ENCODE assay signal across 8 mouse cellular contexts in the genomic region with DNA sequence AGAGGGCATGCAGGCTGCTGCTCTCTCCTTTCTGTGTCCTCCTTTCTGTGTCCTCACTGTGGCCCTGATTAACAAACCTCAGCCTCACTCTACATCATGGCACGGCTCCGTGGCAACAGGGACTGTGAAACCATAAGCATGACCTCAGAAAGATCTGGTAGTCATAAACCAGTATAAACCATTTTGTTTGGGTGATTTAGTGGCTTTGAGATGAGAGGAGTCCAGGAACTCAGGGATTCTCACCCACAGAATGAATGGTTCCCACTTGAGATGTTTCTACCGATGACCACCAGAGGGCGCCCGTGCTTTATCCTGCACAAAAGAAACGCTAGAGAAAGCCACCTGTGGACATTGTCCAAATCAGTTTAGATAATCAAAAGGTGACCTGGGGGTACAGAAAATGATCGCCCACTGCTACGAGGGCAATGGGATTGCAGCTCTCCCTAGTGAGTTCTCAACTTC. TPM values are rescaled to one million over a fixed set of nuclear protein-coding genes. Genes with fewer than 3 reads are reported as not detected.
DNase-seq lines count a peak whose midpoint lies in the region; ATAC-seq and TF ChIP-seq lines count a peak whose summit lies in the region.

No protein-coding gene starts in this region.

- H3K4me1 ChIP-seq in heart, adult 2 months (ENCODE audit: control insufficient read depth, insufficient read depth, low read length): no peaks in the 10 kb centered on the region
- peaks cover 2% of the 10 kb centered on the region; the same call in 1 of the 2 replicates for H3K4me1 ChIP-seq in heart, embryonic 11.5 days (ENCODE audit: control insufficient read depth, insufficient read depth, low read length)
- no peaks in the 10 kb centered on the region for H3K4me1 ChIP-seq in embryonic facial prominence, embryonic 11.5 days (ENCODE audit: control insufficient read depth, insufficient read depth, low read length)
- H3K4me1 ChIP-seq in hindbrain, embryonic 14.5 days (replicated peaks; ENCODE audit: control insufficient read depth, insufficient read depth, low read length): no peaks in the 10 kb centered on the region
- H3K4me1 ChIP-seq in midbrain, embryonic 12.5 days: no peaks in the 10 kb centered on the region
- peaks cover 2% of the 10 kb centered on the region; the same call in 1 of the 2 replicates for H3K4me1 ChIP-seq in testis, adult 2 months (ENCODE audit: control insufficient read depth, insufficient read depth, low read length)

- WGBS in heart, adult 2 months: 13% methylated on average over 8 of the region's 8 CpGs
- WGBS in heart, embryonic 11.5 days (ENCODE audit: insufficient replicate concordance): 16% methylated on average over 8 of the region's 8 CpGs
- 16% methylated on average over 8 of the region's 8 CpGs for WGBS in embryonic facial prominence, embryonic 11.5 days
- WGBS in hindbrain, embryonic 14.5 days: 18% methylated on average over 8 of the region's 8 CpGs
- 23% methylated on average over 8 of the region's 8 CpGs for WGBS in midbrain, embryonic 12.5 days

- no peak for TF ChIP-seq POLR2A in heart, adult 2 months (IDR thresholded peaks at IDR 0.05; ENCODE audit: insufficient read depth, low read depth, low read length)
- TF ChIP-seq POLR2A in testis, adult 2 months (IDR thresholded peaks at IDR 0.05; ENCODE audit: control insufficient read depth, low read depth, low read length): no peak

- H3K27ac ChIP-seq in heart, adult 2 months: no peak overlapping the region
- no peak overlapping the region for H3K27ac ChIP-seq in heart, embryonic 11.5 days (ENCODE audit: low read depth, low read length)
- no peak overlapping the region for H3K27ac ChIP-seq in embryonic facial prominence, embryonic 11.5 days (replicated peaks; ENCODE audit: low read depth, low read length)
- H3K27ac ChIP-seq in hindbrain, embryonic 14.5 days: no peak overlapping the region
- H3K27ac ChIP-seq in midbrain, embryonic 12.5 days (replicated peaks): no peak overlapping the region
- H3K27ac ChIP-seq in testis, adult 2 months (ENCODE audit: control insufficient read depth, insufficient read depth, low read depth, low read length): no peak overlapping the region

- peak; percentile 98 for TF ChIP-seq CTCF in heart, adult 2 months (IDR thresholded peaks at IDR 0.05)
- TF ChIP-seq CTCF in testis, adult 2 months (IDR thresholded peaks at IDR 0.05; ENCODE audit: control insufficient read depth, insufficient read depth, insufficient replicate concordance, low read depth, low read length): 0 out of 2 replicates have a peak, but pooled peaks have one; percentile 29

- intact Hi-C loops in heart, adult 2 months (cut with DNase I): loop anchor here (5.0 kb wide), 1 partner anchor 191 kb away; no protein-coding TSS in a partner anchor

- no peaks in the 10 kb centered on the region for H3K9me3 ChIP-seq in heart, embryonic 11.5 days (replicated peaks; ENCODE audit: control insufficient read depth, low read length)
- no peaks in the 10 kb centered on the region for H3K9me3 ChIP-seq in embryonic facial prominence, embryonic 11.5 days (replicated peaks; ENCODE audit: control insufficient read depth, low read length)
- no peaks in the 10 kb centered on the region for H3K9me3 ChIP-seq in hindbrain, embryonic 14.5 days (ENCODE audit: control insufficient read depth, low read length)
- H3K9me3 ChIP-seq in midbrain, embryonic 12.5 days: no peaks in the 10 kb centered on the region

- no peaks in the 10 kb centered on the region for H3K36me3 ChIP-seq in heart, adult 2 months (ENCODE audit: control insufficient read depth, insufficient read depth, low read length)
- no peaks in the 10 kb centered on the region for H3K36me3 ChIP-seq in heart, embryonic 11.5 days (ENCODE audit: control insufficient read depth, insufficient read depth, low read length)
- H3K36me3 ChIP-seq in embryonic facial prominence, embryonic 11.5 days (replicated peaks; ENCODE audit: control insufficient read depth, insufficient read depth, low read depth, low read length): no peaks in the 10 kb centered on the region
- no peaks in the 10 kb centered on the region for H3K36me3 ChIP-seq in hindbrain, embryonic 14.5 days (replicated peaks; ENCODE audit: control insufficient read depth, insufficient read depth)
- H3K36me3 ChIP-seq in midbrain, embryonic 12.5 days: no peaks in the 10 kb centered on the region
- no peaks in the 10 kb centered on the region for H3K36me3 ChIP-seq in testis, adult 2 months (ENCODE audit: control insufficient read depth, insufficient read depth, low read length)

- no peak overlapping the region for H3K9ac ChIP-seq in heart, adult 2 months (ENCODE audit: low read depth, low read length)
- no peak overlapping the region for H3K9ac ChIP-seq in heart, embryonic 11.5 days (ENCODE audit: low read depth, low read length)
- H3K9ac ChIP-seq in embryonic facial prominence, embryonic 11.5 days (replicated peaks; ENCODE audit: low read length): no peak overlapping the region
- no peak overlapping the region for H3K9ac ChIP-seq in hindbrain, embryonic 14.5 days
- H3K9ac ChIP-seq in midbrain, embryonic 12.5 days (replicated peaks): no peak overlapping the region

- ATAC-seq in heart, embryonic 11.5 days (replicated peaks; ENCODE audit: insufficient number of reproducible peaks, low FRiP score, low TSS enrichment): no peak
- no peak for ATAC-seq in embryonic facial prominence, embryonic 11.5 days (replicated peaks; ENCODE audit: insufficient number of reproducible peaks, low FRiP score, low TSS enrichment, low read depth)
- no peak for ATAC-seq in hindbrain, embryonic 14.5 days (ENCODE audit: low FRiP score)
- peak; percentile 47; the same call in 1 of the 2 replicates for ATAC-seq in midbrain, embryonic 12.5 days (ENCODE audit: low FRiP score, low read depth)

- DNase-seq in heart, adult 2 months: peak; percentile 27 to 60
- peak; percentile 24 to 32 for DNase-seq in adrenal gland, postnatal 4 days (ENCODE audit: low spot score in 2 of 2)
- DNase-seq in embryonic facial prominence, embryonic 11.5 days (ENCODE audit: low spot score): peak; percentile 83
- DNase-seq in hindbrain, embryonic 14.5 days (ENCODE audit: low spot score): peak; percentile 79
- peak; percentile 48 to 65 for DNase-seq in left cerebral cortex, adult 18-20 months (ENCODE audit: low spot score in 2 of 2)

- no peak overlapping the region for H3K4me3 ChIP-seq in heart, adult 2 months
- no peak overlapping the region for H3K4me3 ChIP-seq in heart, embryonic 11.5 days (ENCODE audit: low read depth, low read length)
- no peak overlapping the region for H3K4me3 ChIP-seq in embryonic facial prominence, embryonic 11.5 days (ENCODE audit: low read depth, low read length)
- H3K4me3 ChIP-seq in hindbrain, embryonic 14.5 days (replicated peaks; ENCODE audit: low read length): no peak overlapping the region
- no peak overlapping the region for H3K4me3 ChIP-seq in midbrain, embryonic 12.5 days
- no peak overlapping the region for H3K4me3 ChIP-seq in testis, adult 2 months (ENCODE audit: control insufficient read depth, low read depth, low read length)

- H3K4me2 ChIP-seq in heart, embryonic 11.5 days: no peak overlapping the region
- H3K4me2 ChIP-seq in embryonic facial prominence, embryonic 11.5 days (ENCODE audit: low read depth, low read length): no peak overlapping the region
- no peak overlapping the region for H3K4me2 ChIP-seq in hindbrain, embryonic 14.5 days (replicated peaks)
- H3K4me2 ChIP-seq in midbrain, embryonic 12.5 days (replicated peaks): no peak overlapping the region

- TF ChIP-seq EP300 in heart, adult 2 months (IDR thresholded peaks at IDR 0.05; ENCODE audit: insufficient read depth, low read depth, low read length): 0 out of 2 replicates have a peak, but pooled peaks have one; percentile 28

- H3K27me3 ChIP-seq in heart, adult 2 months (ENCODE audit: control insufficient read depth, insufficient read depth, low read length): no peaks in the 10 kb centered on the region
- H3K27me3 ChIP-seq in heart, embryonic 11.5 days (ENCODE audit: control insufficient read depth, insufficient read depth, low read length): no peaks in the 10 kb centered on the region
- no peaks in the 10 kb centered on the region for H3K27me3 ChIP-seq in embryonic facial prominence, embryonic 11.5 days (ENCODE audit: control insufficient read depth, insufficient read depth, low read length)
- H3K27me3 ChIP-seq in hindbrain, embryonic 14.5 days (ENCODE audit: control insufficient read depth, insufficient read depth, low read length): no peaks in the 10 kb centered on the region
- H3K27me3 ChIP-seq in midbrain, embryonic 12.5 days: no peaks in the 10 kb centered on the region
- H3K27me3 ChIP-seq in testis, adult 2 months (ENCODE audit: control insufficient read depth, insufficient read depth, low read length): no peaks in the 10 kb centered on the region

- H3K79me2 ChIP-seq in heart, adult 2 months (replicated peaks; ENCODE audit: control insufficient read depth, insufficient read depth, low read length): no peaks in the 10 kb centered on the region

RNA-seq across cellular contexts. Expression of a gene that starts 42.4 kb away (rescaled TPM):
- total RNA-seq in heart, adult 2 months (2021): under 1 TPM; 0.30 to 0.37 TPM
- 0.31 and 0.47 TPM in 2 replicates for polyA plus RNA-seq in heart, adult 2 months (2012; rRNA removed)
- polyA plus RNA-seq in heart, embryonic 11.5 days (2014; fragmentation: Nextera tagmentation; extraction: Ambion mirVana): 0.40 and 0.92 TPM in 2 replicates
- total RNA-seq in adrenal gland, postnatal 4 days (2021): 1 to 10 TPM; 1.4 to 1.9 TPM
- 0.17 and 0.38 TPM in 2 replicates for polyA plus RNA-seq in embryonic facial prominence, embryonic 11.5 days (2014; fragmentation: Nextera tagmentation; extraction: Ambion mirVana)
- polyA plus RNA-seq in hindbrain, embryonic 14.5 days (2014; fragmentation: Nextera tagmentation; extraction: Ambion mirVana): not detected in 2 replicates
- total RNA-seq in left cerebral cortex, adult 18-20 months (2021): not detected
- 0.07 and 0.08 TPM in 2 replicates for polyA plus RNA-seq in midbrain, embryonic 12.5 days (2016; fragmentation: Nextera tagmentation; extraction: Ambion mirVana)
- polyA plus RNA-seq in testis, adult 2 months (2012; rRNA removed): 0.41 and 0.62 TPM in 2 replicates

Comparison
In these comparisons a context has a peak if more than half of its experiments do, and no peak if none do; other contexts are left out.
1. DNase-seq: peak in every context shown above with its lines; median percentile 83 in embryonic facial prominence, embryonic 11.5 days; 79 in hindbrain, embryonic 14.5 days; 56 in left cerebral cortex, adult 18-20 months; 44 in heart, adult 2 months; 28 in adrenal gland, postnatal 4 days.